Mouse (Mus musculus): ENCODE data around the gene Tmem156.

GRCm38 (mm10) chr5:65069872-65070271 is 22.1 kb downstream of the Tmem156 start:
- TF ChIP-seq EP300 (IDR thresholded peaks at IDR 0.05; ENCODE audit: low read depth), result no peak
- no peak for TF ChIP-seq CTCF (IDR thresholded peaks at IDR 0.05; ENCODE audit: low read depth)
